Mouse (Mus musculus): ENCODE measurements around the gene Slc1a7. TPM values are rescaled to one million over a fixed set of nuclear protein-coding genes. Genes with fewer than 3 reads are reported as not detected.

Slc1a7 gene
- 0.18 and 0.37 TPM in 2 replicates for total RNA-seq (2012; rRNA removed)

DNA sequence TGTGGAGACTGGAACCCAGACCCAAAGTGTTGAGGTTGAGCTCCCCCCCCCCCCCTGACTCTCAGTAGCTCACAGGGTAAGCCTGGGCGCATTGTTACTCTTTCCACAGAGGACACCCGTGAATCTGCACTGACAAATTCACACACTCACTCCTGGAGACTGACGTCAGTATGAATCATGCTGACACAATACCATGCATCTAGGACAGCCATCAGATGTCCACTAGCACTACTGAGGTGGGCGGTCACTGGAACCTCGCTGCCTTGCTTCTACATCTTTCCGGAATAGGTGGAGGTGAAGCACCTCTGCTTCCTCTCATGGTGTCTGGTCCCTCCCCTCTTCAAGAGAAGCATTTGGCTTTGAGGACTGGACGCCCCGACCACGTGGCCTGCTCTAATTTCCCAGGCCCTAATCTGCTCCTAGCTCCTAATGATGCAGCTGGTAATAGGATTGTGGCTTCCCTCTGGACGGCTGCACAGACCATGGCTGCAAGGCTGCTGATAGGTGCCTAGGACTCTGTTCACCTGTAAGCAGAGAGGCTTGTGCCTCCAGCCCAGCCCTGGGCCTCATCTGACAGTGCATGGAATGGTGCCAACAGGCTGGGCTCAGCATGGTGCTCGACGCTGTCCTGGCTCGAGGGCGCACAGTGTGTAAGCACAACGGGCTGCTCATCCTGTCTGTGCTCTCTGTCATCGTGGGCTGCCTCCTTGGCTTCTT, at the start of gene Slc1a7:
TSS of gene Slc1a7 (plus strand) at position 367 of the 717 bp plus-strand sequence.
- TF ChIP-seq ZC3H11A (IDR thresholded peaks at IDR 0.05; ENCODE audit: borderline replicate concordance, low read depth, low read length) (no peak), CHD2 (IDR thresholded peaks at IDR 0.05; ENCODE audit: low read depth, low read length) (no peak), ZNF384 (IDR thresholded peaks at IDR 0.05; ENCODE audit: low read depth, low read length) (no peak), HCFC1 (IDR thresholded peaks at IDR 0.05; ENCODE audit: borderline replicate concordance, insufficient read depth, low read length) (no peak), MAFK (IDR thresholded peaks at IDR 0.05; ENCODE audit: insufficient read depth, low read depth, low read length) (no peak)
- in situ Hi-C loops (cut with MboI; ENCODE audit: low sequenced_read_pairs in 2 of 2, unreplicated experiment in 2 of 2): no loop called here

DNA sequence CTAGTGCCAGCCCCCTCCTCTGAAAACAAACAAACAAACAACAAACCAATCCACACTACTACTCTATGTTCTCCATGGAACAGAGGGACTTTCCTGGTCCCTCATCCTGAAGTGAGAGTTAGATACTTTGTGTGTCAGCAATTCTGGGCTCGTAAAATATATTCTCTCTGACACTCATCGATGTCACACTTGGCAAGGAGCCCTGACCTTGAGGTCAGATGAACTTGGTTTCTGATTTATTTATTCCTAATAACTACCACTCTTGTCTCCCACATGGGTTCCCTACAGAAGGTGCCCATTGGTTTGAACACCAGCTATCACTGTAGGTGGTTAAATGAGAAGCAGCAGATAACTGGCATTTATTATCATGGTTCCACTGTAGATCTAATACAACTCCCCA, 47.8 kb upstream of the Slc1a7 start:
- TF ChIP-seq CHD2 (IDR thresholded peaks at IDR 0.05; ENCODE audit: low read depth, low read length) (no peak), HCFC1 (IDR thresholded peaks at IDR 0.05; ENCODE audit: borderline replicate concordance, insufficient read depth, low read length) (no peak), ZC3H11A (IDR thresholded peaks at IDR 0.05; ENCODE audit: borderline replicate concordance, low read depth, low read length) (no peak), MAFK (IDR thresholded peaks at IDR 0.05; ENCODE audit: insufficient read depth, low read depth, low read length) (no peak), ZNF384 (IDR thresholded peaks at IDR 0.05; ENCODE audit: low read depth, low read length) (no peak)
- Histone ChIP-seq H3K36me3 (ENCODE audit: control insufficient read depth, insufficient read depth, low read length, poor library complexity, severe bottlenecking) (no peaks in the 10 kb centered on the region), H3K27ac (ENCODE audit: insufficient read depth, low read depth, low read length, poor library complexity, severe bottlenecking) (no peak overlapping the region), H3K4me1 (ENCODE audit: control insufficient read depth in 2 of 2, insufficient read depth in 2 of 2, low read length in 2 of 2, poor library complexity in 1 of 2) (no peaks in the 10 kb centered on the region), H3K9me3 (ENCODE audit: control insufficient read depth, insufficient read depth, low read depth, low read length) (no peaks in the 10 kb centered on the region), H3K4me3 (ENCODE audit: insufficient read depth in 1 of 2, low read depth in 1 of 2, low read length in 2 of 2, poor library complexity in 1 of 2, severe bottlenecking in 1 of 2) (no peak overlapping the region), H3K9ac (ENCODE audit: insufficient read depth, low read depth, low read length, poor library complexity, severe bottlenecking) (no peak overlapping the region)
- DNase-seq (ENCODE audit: low read depth, low spot score): no peak
- in situ Hi-C loops (cut with MboI; ENCODE audit: low sequenced_read_pairs in 2 of 2, unreplicated experiment in 2 of 2): no loop called here

More for the DNA sequence above, at the start of gene Slc1a7:
- H3K9me3 ChIP-seq (ENCODE audit: control insufficient read depth, insufficient read depth, low read depth, low read length): no peaks in the 10 kb centered on the region
- H3K36me3 ChIP-seq (ENCODE audit: control insufficient read depth, insufficient read depth, low read length, poor library complexity, severe bottlenecking): no peaks in the 10 kb centered on the region
- DNase-seq (ENCODE audit: low read depth, low spot score): no peak
- no peak within 1 kb of the TSS for H3K9ac ChIP-seq (ENCODE audit: insufficient read depth, low read depth, low read length, poor library complexity, severe bottlenecking)
- no peak within 1 kb of the TSS for H3K4me3 ChIP-seq (ENCODE audit: insufficient read depth in 1 of 2, low read depth in 1 of 2, low read length in 2 of 2, poor library complexity in 1 of 2, severe bottlenecking in 1 of 2)
- peaks cover 3 to 16% of the 10 kb centered on the region in 2 experiments; a peak in 1 of 4 replicates for H3K4me1 ChIP-seq (ENCODE audit: control insufficient read depth in 2 of 2, insufficient read depth in 2 of 2, low read length in 2 of 2, poor library complexity in 1 of 2)
- no peak within 1 kb of the TSS for H3K27ac ChIP-seq (ENCODE audit: insufficient read depth, low read depth, low read length, poor library complexity, severe bottlenecking)

GRCm38 (mm10) chr4:107921152-107921695, 46.9 kb upstream of the Slc1a7 start:
- no peak for TF ChIP-seq ZNF384 (IDR thresholded peaks at IDR 0.05; ENCODE audit: low read depth, low read length)
- TF ChIP-seq ZC3H11A (IDR thresholded peaks at IDR 0.05; ENCODE audit: borderline replicate concordance, low read depth, low read length): no peak
- TF ChIP-seq CHD2 (IDR thresholded peaks at IDR 0.05; ENCODE audit: low read depth, low read length): no peak
- no peak for TF ChIP-seq HCFC1 (IDR thresholded peaks at IDR 0.05; ENCODE audit: borderline replicate concordance, insufficient read depth, low read length)
- TF ChIP-seq MAFK (IDR thresholded peaks at IDR 0.05; ENCODE audit: insufficient read depth, low read depth, low read length): no peak
- in situ Hi-C loops (cut with MboI; ENCODE audit: low sequenced_read_pairs in 2 of 2, unreplicated experiment in 2 of 2): no loop called here
- Histone ChIP-seq H3K27ac (ENCODE audit: insufficient read depth, low read depth, low read length, poor library complexity, severe bottlenecking) (no peak overlapping the region), H3K36me3 (ENCODE audit: control insufficient read depth, insufficient read depth, low read length, poor library complexity, severe bottlenecking) (no peaks in the 10 kb centered on the region), H3K9me3 (ENCODE audit: control insufficient read depth, insufficient read depth, low read depth, low read length) (no peaks in the 10 kb centered on the region), H3K9ac (ENCODE audit: insufficient read depth, low read depth, low read length, poor library complexity, severe bottlenecking) (no peak overlapping the region), H3K4me1 (ENCODE audit: control insufficient read depth in 2 of 2, insufficient read depth in 2 of 2, low read length in 2 of 2, poor library complexity in 1 of 2) (no peaks in the 10 kb centered on the region), H3K4me3 (ENCODE audit: insufficient read depth in 1 of 2, low read depth in 1 of 2, low read length in 2 of 2, poor library complexity in 1 of 2, severe bottlenecking in 1 of 2) (no peak overlapping the region)
- DNase-seq (ENCODE audit: low read depth, low spot score): no peak

DNA sequence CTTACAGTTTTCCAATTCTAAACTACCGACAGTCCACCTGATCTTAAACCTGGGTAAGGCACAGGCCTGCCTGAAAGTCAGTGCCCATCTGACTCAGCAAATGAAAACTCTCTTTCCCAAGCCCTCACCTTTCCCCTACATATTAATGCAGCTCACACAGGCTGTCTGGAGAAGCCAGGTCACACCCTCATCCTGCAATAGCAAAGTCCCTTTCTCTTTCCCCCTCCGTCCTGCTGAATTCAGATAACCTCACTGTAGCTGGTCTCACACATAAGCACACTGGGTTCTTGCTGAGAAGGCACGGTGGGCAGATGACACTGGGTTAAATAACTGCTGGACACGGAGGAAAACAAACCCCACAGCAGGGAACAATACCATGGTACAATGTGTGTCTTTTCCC, 46.2 kb upstream of the Slc1a7 start:
- no peaks in the 10 kb centered on the region for H3K36me3 ChIP-seq (ENCODE audit: control insufficient read depth, insufficient read depth, low read length, poor library complexity, severe bottlenecking)
- H3K4me3 ChIP-seq (ENCODE audit: insufficient read depth in 1 of 2, low read depth in 1 of 2, low read length in 2 of 2, poor library complexity in 1 of 2, severe bottlenecking in 1 of 2): no peak overlapping the region
- H3K9me3 ChIP-seq (ENCODE audit: control insufficient read depth, insufficient read depth, low read depth, low read length): no peaks in the 10 kb centered on the region
- TF ChIP-seq MAFK (IDR thresholded peaks at IDR 0.05; ENCODE audit: insufficient read depth, low read depth, low read length) (no peak), HCFC1 (IDR thresholded peaks at IDR 0.05; ENCODE audit: borderline replicate concordance, insufficient read depth, low read length) (no peak), CHD2 (IDR thresholded peaks at IDR 0.05; ENCODE audit: low read depth, low read length) (no peak), ZC3H11A (IDR thresholded peaks at IDR 0.05; ENCODE audit: borderline replicate concordance, low read depth, low read length) (no peak), ZNF384 (IDR thresholded peaks at IDR 0.05; ENCODE audit: low read depth, low read length) (no peak)
- H3K4me1 ChIP-seq (ENCODE audit: control insufficient read depth in 2 of 2, insufficient read depth in 2 of 2, low read length in 2 of 2, poor library complexity in 1 of 2): no peaks in the 10 kb centered on the region
- in situ Hi-C loops (cut with MboI; ENCODE audit: low sequenced_read_pairs in 2 of 2, unreplicated experiment in 2 of 2): no loop called here
- DNase-seq (ENCODE audit: low read depth, low spot score): no peak
- H3K9ac ChIP-seq (ENCODE audit: insufficient read depth, low read depth, low read length, poor library complexity, severe bottlenecking): no peak overlapping the region
- H3K27ac ChIP-seq (ENCODE audit: insufficient read depth, low read depth, low read length, poor library complexity, severe bottlenecking): no peak overlapping the region
